In the genomic region with DNA sequence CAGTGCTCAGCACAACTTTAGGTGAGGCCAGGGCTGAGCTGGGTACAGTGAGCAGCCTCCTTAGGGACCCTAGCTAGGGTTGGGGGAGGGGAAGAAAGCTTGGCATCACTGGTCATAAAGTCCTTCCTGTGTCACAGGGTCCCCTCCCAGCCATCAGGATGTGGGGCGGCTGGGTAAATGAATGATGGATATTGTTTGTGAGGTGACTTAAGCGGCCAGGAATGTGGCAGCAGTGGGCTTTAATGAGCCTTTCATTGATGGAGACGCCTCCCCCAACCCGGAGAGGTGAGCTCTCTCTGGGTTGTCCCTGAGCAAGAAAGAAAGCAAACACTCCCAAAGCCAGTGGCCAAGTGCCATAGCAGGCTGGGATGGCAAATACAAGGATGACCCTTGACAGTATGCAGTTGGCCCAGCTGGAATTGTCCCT, we compare ENCODE assay signal across 8 mouse cellular contexts. TPM values are rescaled to one million over a fixed set of nuclear protein-coding genes. Genes with fewer than 3 reads are reported as not detected.
DNase-seq lines count a peak whose midpoint lies in the region; ATAC-seq and TF ChIP-seq lines count a peak whose summit lies in the region.

No protein-coding gene starts in this region.

- H3K9ac ChIP-seq in limb, embryonic 12.5 days (replicated peaks): peak overlapping the region; percentile 35; the same call in 1 of the 2 replicates
- peak overlapping the region; percentile 13; the same call in 1 of the 2 replicates for H3K9ac ChIP-seq in neural tube, embryonic 12.5 days

- TF ChIP-seq POLR2A in cortical plate, adult 2 months (IDR thresholded peaks at IDR 0.05; ENCODE audit: extremely low read depth, insufficient read depth, low read length): no peak

- peaks cover 13% of the 10 kb centered on the region for H3K36me3 ChIP-seq in limb, embryonic 12.5 days
- H3K36me3 ChIP-seq in neural tube, embryonic 12.5 days: peaks cover 3% of the 10 kb centered on the region; the same call in 1 of the 2 replicates

- peak; percentile 59 for DNase-seq in 3134 (ENCODE audit: extremely low read depth, insufficient read length, low spot score)
- peak; percentile 62 for DNase-seq in heart, postnatal 4 days
- DNase-seq in B cell, adult 2 months: no peak
- DNase-seq in right cerebral cortex, postnatal 4 days: no peak

- peak overlapping the region; percentile 93 for H3K27ac ChIP-seq in cortical plate, adult 2 months (ENCODE audit: insufficient read depth, low read length)
- peak overlapping the region; percentile 97 for H3K27ac ChIP-seq in limb, embryonic 12.5 days
- H3K27ac ChIP-seq in neural tube, embryonic 12.5 days: 0 out of 2 replicates have a peak overlapping the region, but pooled peaks have one; percentile 39

- ATAC-seq in limb, embryonic 12.5 days (ENCODE audit: insufficient number of reproducible peaks, insufficient read depth, low FRiP score, low TSS enrichment, low read depth): peak; percentile 84
- ATAC-seq in neural tube, embryonic 12.5 days (ENCODE audit: low FRiP score, low read depth): peak; percentile 74
- ATAC-seq in megakaryocyte progenitor cell, adult 5-6 weeks (replicated peaks; ENCODE audit: poor library complexity): no peak

- no peak overlapping the region for H3K4me3 ChIP-seq in cortical plate, adult 2 months (ENCODE audit: insufficient read depth, low read length)
- 0 out of 2 replicates have a peak overlapping the region, but pooled peaks have one; percentile 14 for H3K4me3 ChIP-seq in limb, embryonic 12.5 days (replicated peaks)
- H3K4me3 ChIP-seq in neural tube, embryonic 12.5 days: no peak overlapping the region

- TF ChIP-seq CTCF in cortical plate, adult 2 months (IDR thresholded peaks at IDR 0.05; ENCODE audit: extremely low read depth, insufficient read depth, low read length): no peak

- no peaks in the 10 kb centered on the region for H3K27me3 ChIP-seq in limb, embryonic 12.5 days
- no peaks in the 10 kb centered on the region for H3K27me3 ChIP-seq in neural tube, embryonic 12.5 days (replicated peaks)

- peaks cover 45% of the 10 kb centered on the region for H3K4me1 ChIP-seq in cortical plate, adult 2 months (ENCODE audit: control insufficient read depth, insufficient read depth, low read length)
- peaks cover 80% of the 10 kb centered on the region for H3K4me1 ChIP-seq in limb, embryonic 12.5 days (replicated peaks)
- peaks cover 55% of the 10 kb centered on the region for H3K4me1 ChIP-seq in neural tube, embryonic 12.5 days

- no peaks in the 10 kb centered on the region for H3K9me3 ChIP-seq in limb, embryonic 12.5 days
- no peaks in the 10 kb centered on the region for H3K9me3 ChIP-seq in neural tube, embryonic 12.5 days

- 6% methylated on average over 4 of the region's 4 CpGs for WGBS in limb, embryonic 12.5 days
- 2% methylated on average over 4 of the region's 4 CpGs for WGBS in neural tube, embryonic 12.5 days

- peak overlapping the region; percentile 47 for H3K4me2 ChIP-seq in limb, embryonic 12.5 days
- H3K4me2 ChIP-seq in neural tube, embryonic 12.5 days (replicated peaks): peak overlapping the region; percentile 12; the same call in 1 of the 2 replicates

RNA-seq across cellular contexts. Expression of a gene that starts 38.3 kb away (rescaled TPM):
- 170 and 178 TPM in 2 replicates for polyA plus RNA-seq in cortical plate, adult 2 months (2012; rRNA removed)
- total RNA-seq in heart, postnatal 4 days (2021): 100 to 1,000 TPM; 224 to 231 TPM
- 269 and 283 TPM in 2 replicates for polyA plus RNA-seq in limb, embryonic 12.5 days (2016; fragmentation: Nextera tagmentation; extraction: Ambion mirVana)
- 186 and 192 TPM in 2 replicates for polyA plus RNA-seq in neural tube, embryonic 12.5 days (2016; fragmentation: Nextera tagmentation; extraction: Ambion mirVana)
- total RNA-seq in megakaryocyte progenitor cell, adult 5-6 weeks (2015): 86.4 and 87.2 TPM in 2 replicates
- 47.1 and 49.5 TPM in 2 replicates for total RNA-seq in megakaryocyte progenitor cell, adult 5-6 weeks (2017)

RNA-seq across cellular contexts. Expression of a gene that starts 42.7 kb away (rescaled TPM):
- polyA plus RNA-seq in cortical plate, adult 2 months (2012; rRNA removed): 1.2 and 1.8 TPM in 2 replicates
- total RNA-seq in heart, postnatal 4 days (2021): under 1 TPM; 0.31 to 0.83 TPM
- polyA plus RNA-seq in limb, embryonic 12.5 days (2016; fragmentation: Nextera tagmentation; extraction: Ambion mirVana): 0.26 and 0.29 TPM in 2 replicates
- polyA plus RNA-seq in neural tube, embryonic 12.5 days (2016; fragmentation: Nextera tagmentation; extraction: Ambion mirVana): 0.28 and 0.57 TPM in 2 replicates
- not detected in 2 replicates for total RNA-seq in megakaryocyte progenitor cell, adult 5-6 weeks (2015)
- 0.24 TPM in 1 of 2 replicates, not detected in the other for total RNA-seq in megakaryocyte progenitor cell, adult 5-6 weeks (2017)

RNA-seq across cellular contexts. Expression of a gene that starts 57.8 kb away (rescaled TPM):
- polyA plus RNA-seq in cortical plate, adult 2 months (2012; rRNA removed): 307 and 320 TPM in 2 replicates
- total RNA-seq in heart, postnatal 4 days (2021): 100 to 1,000 TPM; 205 to 208 TPM
- polyA plus RNA-seq in limb, embryonic 12.5 days (2016; fragmentation: Nextera tagmentation; extraction: Ambion mirVana): 438 and 440 TPM in 2 replicates
- polyA plus RNA-seq in neural tube, embryonic 12.5 days (2016; fragmentation: Nextera tagmentation; extraction: Ambion mirVana): 327 and 336 TPM in 2 replicates
- 248 and 305 TPM in 2 replicates for total RNA-seq in megakaryocyte progenitor cell, adult 5-6 weeks (2015)
- 384 and 406 TPM in 2 replicates for total RNA-seq in megakaryocyte progenitor cell, adult 5-6 weeks (2017)

RNA-seq across cellular contexts. Expression of a gene that starts 58.0 kb away (rescaled TPM):
- polyA plus RNA-seq in cortical plate, adult 2 months (2012; rRNA removed): 2.2 and 2.8 TPM in 2 replicates
- total RNA-seq in heart, postnatal 4 days (2021): 1 to 10 TPM; 1.6 to 2.0 TPM
- 10.9 and 11.9 TPM in 2 replicates for polyA plus RNA-seq in limb, embryonic 12.5 days (2016; fragmentation: Nextera tagmentation; extraction: Ambion mirVana)
- polyA plus RNA-seq in neural tube, embryonic 12.5 days (2016; fragmentation: Nextera tagmentation; extraction: Ambion mirVana): 5.5 and 6.2 TPM in 2 replicates
- total RNA-seq in megakaryocyte progenitor cell, adult 5-6 weeks (2015): 38.5 and 49.8 TPM in 2 replicates
- 62.8 and 65.6 TPM in 2 replicates for total RNA-seq in megakaryocyte progenitor cell, adult 5-6 weeks (2017)

Comparison
In these comparisons a context has a peak if more than half of its experiments do, and no peak if none do; other contexts are left out.
1. DNase-seq: peak in 3134 (single experiment) and heart, postnatal 4 days (single experiment); none in B cell, adult 2 months (0 of 2) and right cerebral cortex, postnatal 4 days (single experiment).
2. H3K27ac ChIP-seq: peak in every context shown above with its lines; median percentile 97 in limb, embryonic 12.5 days; 93 in cortical plate, adult 2 months; 39 in neural tube, embryonic 12.5 days.